22 mouse cellular contexts compared by ENCODE assay signal in genomic region chr7:107619225-107619624, GRCm38 (mm10). TPM values are rescaled to one million over a fixed set of nuclear protein-coding genes. Genes with fewer than 3 reads are reported as not detected.
DNase-seq lines count a peak whose midpoint lies in the region; ATAC-seq and TF ChIP-seq lines count a peak whose summit lies in the region.
"Had no signal": no experiment of that assay in that cellular context is flagged by ENCODE, and none has a peak within 500 bp of the region (broad histone marks: within the 10 kb centered on the region; RNA-seq: fewer than 3 reads in every experiment).

No protein-coding gene starts in this region.

- ATAC-seq in common myeloid progenitor, adult 5-6 weeks (replicated peaks; ENCODE audit: low read depth, poor library complexity, severe bottlenecking) = 0 out of 2 replicates have a peak, but pooled peaks have one; percentile 16
- ATAC-seq in erythroid progenitor cell, adult 5-6 weeks (replicated peaks; ENCODE audit: low FRiP score, poor library complexity, severe bottlenecking) = 0 out of 2 replicates have a peak, but pooled peaks have one; percentile 34
- ATAC-seq: intestine, embryonic 15.5 days; Patski had no signal

- H3K27ac ChIP-seq in cerebellum, adult 2 months (ENCODE audit: insufficient read depth, low read length) = no peak overlapping the region
- H3K27ac ChIP-seq: heart, embryonic 15.5 days; intestine, embryonic 15.5 days; layer of hippocampus, adult 2 months; liver, embryonic 15.5 days; stomach, postnatal 0 days had no signal

- H3K27me3 ChIP-seq in cerebellum, adult 2 months (ENCODE audit: control insufficient read depth, insufficient read depth, low read length) = no peaks in the 10 kb centered on the region
- H3K27me3 ChIP-seq: heart, embryonic 15.5 days; intestine, embryonic 15.5 days; liver, embryonic 15.5 days; Patski had no signal

- DNase-seq in gastrocnemius, postnatal 25 days = peak; percentile 36
- no peak for DNase-seq in gastrocnemius, postnatal 10 days
- peak; percentile 34 for DNase-seq in lung, adult 2 months
- DNase-seq in frontal cortex, postnatal 25 days (ENCODE audit: low spot score in 2 of 2) = no peak
- DNase-seq in cerebellum, adult 2 months = no peak
- DNase-seq in embryo, embryonic 9.5 days (ENCODE audit: extremely low spot score) = no peak
- DNase-seq: cerebellum, postnatal 36 days; midbrain, embryonic 14.5 days; thymus, postnatal 36 days had no signal

- TF ChIP-seq CTCF in lung, adult 2 months (IDR thresholded peaks at IDR 0.05; ENCODE audit: insufficient read depth, low read length) = no peak
- TF ChIP-seq CTCF in cerebellum, adult 2 months (IDR thresholded peaks at IDR 0.05; ENCODE audit: borderline replicate concordance, insufficient read depth, low read depth, low read length) = no peak

- no peaks in the 10 kb centered on the region; the same call in 1 of the 2 replicates for H3K4me1 ChIP-seq in lung, adult 2 months (ENCODE audit: control insufficient read depth, insufficient read depth, low read length)
- no peaks in the 10 kb centered on the region for H3K4me1 ChIP-seq in cerebellum, adult 2 months (ENCODE audit: control insufficient read depth, insufficient read depth, low read length)
- H3K4me1 ChIP-seq: heart, embryonic 15.5 days; intestine, embryonic 15.5 days; liver, embryonic 15.5 days had no signal

- no peak overlapping the region for H3K4me3 ChIP-seq in lung, adult 2 months (replicated peaks; ENCODE audit: extremely low read depth, low read depth, low read length)
- no peak overlapping the region for H3K4me3 ChIP-seq in cerebellum, adult 2 months (replicated peaks; ENCODE audit: insufficient read depth, low read depth, low read length)
- H3K4me3 ChIP-seq: heart, embryonic 15.5 days; intestine, embryonic 15.5 days; layer of hippocampus, adult 2 months; liver, embryonic 15.5 days had no signal

- TF ChIP-seq POLR2A in lung, adult 2 months (IDR thresholded peaks at IDR 0.05; ENCODE audit: borderline replicate concordance, extremely low read depth, low read depth, low read length) = no peak
- no peak for TF ChIP-seq POLR2A in cerebellum, adult 2 months (IDR thresholded peaks at IDR 0.05; ENCODE audit: borderline replicate concordance, insufficient read depth, low read length)

- 57% methylated on average over 4 of the region's 4 CpGs for WGBS in lung, adult 2 months
- WGBS in cerebellum, adult 2 months = 58% methylated on average over 4 of the region's 4 CpGs

RNA-seq across cellular contexts. Expression of gene 5330417H12Rik, which starts 5.7 kb away (rescaled TPM):
- not detected for total RNA-seq in gastrocnemius, postnatal 25 days (2021)
- total RNA-seq in gastrocnemius, postnatal 10 days (2021) = not detected
- total RNA-seq in common myeloid progenitor, adult 5-6 weeks (2017) = not detected in 2 replicates
- total RNA-seq in erythroid progenitor cell, adult 5-6 weeks (2015; ENCODE audit: low replicate concordance) = not detected in 2 replicates
- not detected in 2 replicates for total RNA-seq in erythroid progenitor cell, adult 5-6 weeks (2017; ENCODE audit: low replicate concordance)
- polyA plus RNA-seq in lung, adult 2 months (2012; rRNA removed) = not detected in 2 replicates
- not detected in 2 replicates for polyA plus RNA-seq in cerebellum, adult 2 months (2012; rRNA removed)
- total RNA-seq: layer of hippocampus, adult 2 months; left cerebral cortex, postnatal 10 days; megakaryocyte progenitor cell, adult 5-6 weeks had no signal
- polyA plus RNA-seq: frontal cortex, adult 2 months; heart, embryonic 15.5 days; hindbrain, embryonic 11.5 days; intestine, embryonic 15.5 days; kidney, embryonic 16.5 days; liver, embryonic 15.5 days; midbrain, embryonic 14.5 days; Patski; stomach, postnatal 0 days had no signal

RNA-seq across cellular contexts. Expression of gene Ppfibp2, which starts 24.2 kb away (rescaled TPM):
- 10 to 100 TPM in 1 of 2 experiments, 1 to 10 TPM in 1; 8.0 to 15.2 TPM for total RNA-seq in gastrocnemius, postnatal 25 days (2021)
- 10 to 100 TPM; 16.8 to 20.1 TPM for total RNA-seq in gastrocnemius, postnatal 10 days (2021)
- total RNA-seq in common myeloid progenitor, adult 5-6 weeks (2017) = 3.3 and 7.3 TPM in 2 replicates
- total RNA-seq in erythroid progenitor cell, adult 5-6 weeks (2015; ENCODE audit: low replicate concordance) = 2.9 TPM in 1 of 2 replicates, not detected in the other
- 1.7 and 1.9 TPM in 2 replicates for total RNA-seq in erythroid progenitor cell, adult 5-6 weeks (2017; ENCODE audit: low replicate concordance)
- 15.3 and 27.0 TPM in 2 replicates for polyA plus RNA-seq in lung, adult 2 months (2012; rRNA removed)
- polyA plus RNA-seq in cerebellum, adult 2 months (2012; rRNA removed) = 10.0 and 12.5 TPM in 2 replicates

RNA-seq across cellular contexts. Expression of gene Olfml1, which starts 52.0 kb away (rescaled TPM):
- total RNA-seq in gastrocnemius, postnatal 25 days (2021) = 1 to 10 TPM; 2.0 to 4.7 TPM
- 10 to 100 TPM; 10.5 to 12.7 TPM for total RNA-seq in gastrocnemius, postnatal 10 days (2021)
- total RNA-seq in common myeloid progenitor, adult 5-6 weeks (2017) = not detected in 2 replicates
- total RNA-seq in erythroid progenitor cell, adult 5-6 weeks (2015; ENCODE audit: low replicate concordance) = not detected in 2 replicates
- total RNA-seq in erythroid progenitor cell, adult 5-6 weeks (2017; ENCODE audit: low replicate concordance) = 1.2 TPM in 1 of 2 replicates, not detected in the other
- 7.4 and 11.1 TPM in 2 replicates for polyA plus RNA-seq in lung, adult 2 months (2012; rRNA removed)
- polyA plus RNA-seq in cerebellum, adult 2 months (2012; rRNA removed) = 11.4 and 13.4 TPM in 2 replicates
- total RNA-seq: megakaryocyte progenitor cell, adult 5-6 weeks had no signal
- polyA plus RNA-seq: Patski had no signal

Comparison
In these comparisons a context has a peak if more than half of its experiments do, and no peak if none do; other contexts are left out.
1. DNase-seq: peak in gastrocnemius, postnatal 25 days (single experiment) and lung, adult 2 months (single experiment); none in gastrocnemius, postnatal 10 days (single experiment), frontal cortex, postnatal 25 days (0 of 2), cerebellum, adult 2 months (0 of 2) and embryo, embryonic 9.5 days (single experiment).